Mouse (Mus musculus): Measurements from ENCODE around the gene Ccdc150.

DNA sequence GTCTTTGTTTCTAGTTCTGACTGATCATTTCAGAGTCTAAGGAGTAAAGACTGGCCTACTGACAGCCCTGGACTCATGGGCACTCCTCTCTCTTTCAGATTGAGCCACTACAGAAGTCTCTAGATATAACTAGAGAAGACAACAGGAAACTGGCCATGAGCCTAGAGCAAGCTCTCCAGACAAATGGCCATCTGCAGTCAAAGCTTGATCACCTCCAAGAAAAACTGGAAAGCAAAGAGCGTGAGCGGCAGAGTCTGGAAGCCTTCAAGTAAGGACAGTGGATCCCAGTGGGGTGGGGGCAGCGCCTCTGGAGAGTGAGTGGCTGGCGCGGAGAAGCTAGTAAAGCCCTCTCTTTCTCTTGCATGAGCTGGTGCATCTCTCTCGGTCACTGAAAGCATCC, 106.1 kb downstream of the Ccdc150 start:
- TF ChIP-seq CTCF (IDR thresholded peaks at IDR 0.05; ENCODE audit: low read depth, low read length) (no peak), POLR2A (IDR thresholded peaks at IDR 0.05; ENCODE audit: extremely low read depth, insufficient read depth, low read length) (no peak)

Measured in liver, adult 2 months (tissue).